Mouse (Mus musculus): Measurements from ENCODE around the gene Umad1. TPM values are rescaled to one million over a fixed set of nuclear protein-coding genes. Genes with fewer than 3 reads are reported as not detected.
A peak's percentile ranks its signal among the peaks of the same experiment; 100 is the strongest.

The Umad1 gene
- polyA plus RNA-seq, 1 experiment from 2014 or later, result 72.7 TPM

DNA sequence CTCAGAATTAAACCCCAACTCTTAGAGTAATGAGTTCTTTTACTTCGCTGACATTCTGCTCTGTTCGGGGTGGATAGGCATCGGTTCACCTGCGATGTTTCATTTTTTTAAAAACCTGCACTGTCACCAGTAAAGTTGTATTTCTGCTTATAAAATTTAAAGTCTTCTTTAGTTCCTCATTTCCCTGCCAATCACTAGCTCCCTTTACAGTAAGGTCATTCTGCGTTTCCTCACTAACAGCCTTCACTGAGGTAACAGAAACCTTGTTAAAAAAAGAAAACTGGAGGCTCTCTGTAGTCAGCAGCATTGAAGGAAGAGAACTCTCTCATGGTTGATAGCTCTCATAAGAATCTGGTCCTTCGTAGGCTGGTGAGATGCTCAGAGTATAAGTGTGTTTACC is 80.4 kb downstream of the Umad1 start:
- H3K9me3 ChIP-seq (replicated peaks; ENCODE audit: control insufficient read depth, low read length, poor library complexity, severe bottlenecking), result no peaks in the 10 kb centered on the region
- H3K27me3 ChIP-seq (ENCODE audit: control insufficient read depth, insufficient read depth, low read depth, low read length), result no peaks in the 10 kb centered on the region
- H3K36me3 ChIP-seq (ENCODE audit: control insufficient read depth, insufficient read depth, low read length), result no peaks in the 10 kb centered on the region
- H3K9ac ChIP-seq (ENCODE audit: low read depth, low read length), result no peak overlapping the region
- H3K4me2 ChIP-seq (ENCODE audit: low read length), result no peak overlapping the region
- H3K4me1 ChIP-seq (ENCODE audit: control insufficient read depth, insufficient read depth, low read length), result no peaks in the 10 kb centered on the region
- WGBS, result 90% methylated on average over 6 of the region's 6 CpGs
- ATAC-seq, result no peak
- no peak overlapping the region for H3K27ac ChIP-seq (ENCODE audit: low read length)
- no peak overlapping the region for H3K4me3 ChIP-seq (ENCODE audit: low read depth, low read length)

DNA sequence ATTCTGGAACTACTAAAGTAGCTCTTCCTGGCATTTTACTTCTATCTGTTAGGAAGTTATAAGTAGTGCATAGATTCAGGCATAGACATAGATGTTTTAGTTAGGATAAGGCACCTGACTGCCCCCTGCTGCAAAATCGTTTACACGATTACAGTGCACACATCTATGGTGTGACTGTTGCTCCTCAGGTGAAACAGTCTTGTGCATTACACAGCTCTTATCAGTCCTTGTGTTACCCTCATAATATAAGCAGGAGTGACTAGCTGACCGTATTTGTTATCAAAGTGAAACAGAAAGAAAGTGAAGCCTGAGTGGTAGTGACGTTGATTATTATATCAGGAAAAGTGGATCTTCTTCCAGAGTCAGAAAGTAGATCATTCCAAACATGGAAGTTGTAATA is 84.2 kb downstream of the Umad1 start:
- no peak overlapping the region for H3K9ac ChIP-seq (ENCODE audit: low read depth, low read length)
- H3K27ac ChIP-seq (ENCODE audit: low read length), result no peak overlapping the region
- no peak overlapping the region for H3K4me2 ChIP-seq (ENCODE audit: low read length)
- no peak overlapping the region for H3K4me3 ChIP-seq (ENCODE audit: low read depth, low read length)
- no peaks in the 10 kb centered on the region for H3K36me3 ChIP-seq (ENCODE audit: control insufficient read depth, insufficient read depth, low read length)
- 95% methylated on average over 4 of the region's 4 CpGs for WGBS
- no peaks in the 10 kb centered on the region for H3K27me3 ChIP-seq (ENCODE audit: control insufficient read depth, insufficient read depth, low read depth, low read length)
- H3K9me3 ChIP-seq (replicated peaks; ENCODE audit: control insufficient read depth, low read length, poor library complexity, severe bottlenecking), result no peaks in the 10 kb centered on the region
- no peak for ATAC-seq
- H3K4me1 ChIP-seq (ENCODE audit: control insufficient read depth, insufficient read depth, low read length), result no peaks in the 10 kb centered on the region

DNA sequence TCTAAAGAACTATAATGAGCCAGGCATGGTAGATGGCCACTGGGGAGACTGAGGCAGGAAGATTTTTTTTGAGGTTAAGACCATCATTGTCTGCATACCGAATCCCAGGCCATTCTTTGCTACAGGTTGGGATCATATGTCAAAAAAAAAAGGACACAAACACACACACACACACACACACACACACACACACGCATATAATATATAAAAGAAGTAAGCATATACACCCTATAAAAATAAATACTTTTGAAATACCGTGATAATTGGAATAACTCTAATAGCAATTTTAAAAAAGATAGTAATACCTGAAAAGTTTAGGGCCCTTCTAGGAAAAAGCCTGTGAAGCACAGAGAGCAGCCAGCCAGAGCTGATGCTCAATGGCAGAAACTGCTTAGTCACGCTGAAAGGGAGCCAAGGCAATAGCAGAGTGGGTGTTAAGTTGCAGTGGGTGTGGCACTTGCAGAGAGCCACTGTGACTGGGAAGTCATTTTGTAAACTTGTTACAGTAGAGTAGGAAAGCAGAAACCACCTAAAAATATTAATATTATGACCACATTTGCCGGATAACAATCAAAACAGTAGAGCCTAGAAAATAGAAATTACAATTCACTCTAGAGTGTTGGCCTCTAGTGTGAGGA is 86.2 kb downstream of the Umad1 start:
- Histone ChIP-seq H3K4me1 (ENCODE audit: control insufficient read depth, insufficient read depth, low read length) (no peaks in the 10 kb centered on the region), H3K36me3 (ENCODE audit: control insufficient read depth, insufficient read depth, low read length) (no peaks in the 10 kb centered on the region), H3K4me3 (ENCODE audit: low read depth, low read length) (no peak overlapping the region), H3K27me3 (ENCODE audit: control insufficient read depth, insufficient read depth, low read depth, low read length) (no peaks in the 10 kb centered on the region), H3K9me3 (replicated peaks; ENCODE audit: control insufficient read depth, low read length, poor library complexity, severe bottlenecking) (no peaks in the 10 kb centered on the region), H3K9ac (ENCODE audit: low read depth, low read length) (no peak overlapping the region), H3K4me2 (ENCODE audit: low read length) (no peak overlapping the region), H3K27ac (ENCODE audit: low read length) (no peak overlapping the region)
- 75% methylated on average over 5 of the region's 5 CpGs for WGBS
- no peak for ATAC-seq

DNA sequence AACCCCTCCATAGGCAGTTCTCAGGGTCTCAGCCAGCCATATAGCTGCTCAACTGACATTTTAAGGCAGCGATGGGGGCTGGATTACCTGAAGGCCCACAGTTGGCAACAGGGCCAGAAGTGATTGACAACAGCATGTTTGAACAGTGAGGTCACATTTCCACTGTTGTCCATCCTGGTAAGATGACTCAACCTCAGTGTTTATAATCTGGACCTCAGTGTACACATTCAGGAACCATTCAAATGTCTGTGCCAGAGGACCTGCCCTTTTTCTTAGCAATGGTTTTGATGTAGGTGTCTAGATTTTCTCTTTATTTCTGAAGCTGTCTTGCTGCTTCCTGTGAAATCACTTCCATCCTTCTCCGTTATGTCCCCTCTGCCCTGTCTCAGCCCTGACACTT is 88.1 kb downstream of the Umad1 start:
- Histone ChIP-seq H3K27ac (ENCODE audit: low read length) (no peak overlapping the region), H3K4me3 (ENCODE audit: low read depth, low read length) (no peak overlapping the region), H3K9me3 (replicated peaks; ENCODE audit: control insufficient read depth, low read length, poor library complexity, severe bottlenecking) (no peaks in the 10 kb centered on the region), H3K9ac (ENCODE audit: low read depth, low read length) (no peak overlapping the region), H3K4me2 (ENCODE audit: low read length) (no peak overlapping the region), H3K27me3 (ENCODE audit: control insufficient read depth, insufficient read depth, low read depth, low read length) (no peaks in the 10 kb centered on the region), H3K4me1 (ENCODE audit: control insufficient read depth, insufficient read depth, low read length) (no peaks in the 10 kb centered on the region; the same call in 1 of the 2 replicates), H3K36me3 (ENCODE audit: control insufficient read depth, insufficient read depth, low read length) (no peaks in the 10 kb centered on the region)
- ATAC-seq, result no peak
- 89% methylated on average over 2 of the region's 2 CpGs for WGBS

DNA sequence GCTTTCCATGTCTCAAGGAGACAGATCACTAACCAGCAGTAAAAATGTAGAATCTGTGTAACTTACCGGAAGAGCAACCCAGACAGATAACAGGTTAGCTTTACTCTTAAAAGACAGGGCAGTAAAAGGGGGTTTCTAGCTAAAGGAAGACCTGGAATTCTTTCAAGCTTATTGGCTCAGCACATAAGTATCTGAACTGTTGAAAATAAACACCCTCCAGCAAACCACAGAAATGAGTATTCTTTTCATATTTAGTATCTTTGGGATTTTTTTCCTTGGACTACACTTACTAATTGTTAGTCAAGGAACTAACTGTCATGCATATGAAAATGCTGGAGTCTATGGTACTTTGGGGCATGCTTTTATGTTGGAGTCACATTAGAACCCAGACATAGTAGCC is 89.3 kb downstream of the Umad1 start:
- Histone ChIP-seq H3K9ac (ENCODE audit: low read depth, low read length) (no peak overlapping the region), H3K4me3 (ENCODE audit: low read depth, low read length) (no peak overlapping the region), H3K27ac (ENCODE audit: low read length) (no peak overlapping the region), H3K4me1 (ENCODE audit: control insufficient read depth, insufficient read depth, low read length) (peaks cover 9% of the 10 kb centered on the region), H3K4me2 (ENCODE audit: low read length) (no peak overlapping the region), H3K9me3 (replicated peaks; ENCODE audit: control insufficient read depth, low read length, poor library complexity, severe bottlenecking) (no peaks in the 10 kb centered on the region), H3K27me3 (ENCODE audit: control insufficient read depth, insufficient read depth, low read depth, low read length) (no peaks in the 10 kb centered on the region), H3K36me3 (ENCODE audit: control insufficient read depth, insufficient read depth, low read length) (no peaks in the 10 kb centered on the region)
- no peak for ATAC-seq
- WGBS, result 88% methylated on average over 1 of the region's 1 CpGs

DNA sequence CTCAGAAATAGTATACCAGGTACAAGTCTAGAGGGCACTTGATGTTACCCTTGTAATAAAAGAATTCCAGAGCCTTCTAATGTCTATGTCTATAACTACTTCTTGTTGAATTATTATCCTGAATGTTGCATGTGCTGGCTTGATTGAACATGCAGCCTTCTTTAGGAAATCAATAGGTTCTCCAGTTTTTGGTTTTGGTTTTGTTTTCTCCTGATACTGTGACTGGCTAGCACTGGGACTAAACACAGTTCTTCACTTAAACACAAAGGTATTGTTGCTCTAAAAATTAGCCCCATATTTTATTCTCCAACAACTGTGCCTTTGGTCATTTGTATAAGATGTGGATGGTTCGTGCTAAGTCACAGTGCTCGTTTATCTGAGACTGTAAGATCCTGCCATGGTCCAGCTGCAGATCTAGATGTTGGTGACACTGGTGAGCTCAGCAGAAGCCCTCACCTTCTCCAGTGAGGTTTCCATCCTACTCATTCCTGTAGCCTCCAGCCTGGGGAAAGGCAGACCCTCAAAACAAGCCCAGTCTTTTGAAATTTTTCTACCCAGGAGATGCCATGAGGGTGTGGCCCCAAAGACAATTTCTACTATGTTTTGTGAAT is 90.1 kb downstream of the Umad1 start:
- Histone ChIP-seq H3K4me3 (ENCODE audit: low read depth, low read length) (no peak overlapping the region), H3K9me3 (replicated peaks; ENCODE audit: control insufficient read depth, low read length, poor library complexity, severe bottlenecking) (no peaks in the 10 kb centered on the region), H3K4me1 (ENCODE audit: control insufficient read depth, insufficient read depth, low read length) (peaks cover 14% of the 10 kb centered on the region), H3K4me2 (ENCODE audit: low read length) (no peak overlapping the region), H3K9ac (ENCODE audit: low read depth, low read length) (no peak overlapping the region), H3K27ac (ENCODE audit: low read length) (no peak overlapping the region), H3K36me3 (ENCODE audit: control insufficient read depth, insufficient read depth, low read length) (no peaks in the 10 kb centered on the region), H3K27me3 (ENCODE audit: control insufficient read depth, insufficient read depth, low read depth, low read length) (no peaks in the 10 kb centered on the region)
- no peak for ATAC-seq
- 90% methylated on average over 2 of the region's 2 CpGs for WGBS

DNA sequence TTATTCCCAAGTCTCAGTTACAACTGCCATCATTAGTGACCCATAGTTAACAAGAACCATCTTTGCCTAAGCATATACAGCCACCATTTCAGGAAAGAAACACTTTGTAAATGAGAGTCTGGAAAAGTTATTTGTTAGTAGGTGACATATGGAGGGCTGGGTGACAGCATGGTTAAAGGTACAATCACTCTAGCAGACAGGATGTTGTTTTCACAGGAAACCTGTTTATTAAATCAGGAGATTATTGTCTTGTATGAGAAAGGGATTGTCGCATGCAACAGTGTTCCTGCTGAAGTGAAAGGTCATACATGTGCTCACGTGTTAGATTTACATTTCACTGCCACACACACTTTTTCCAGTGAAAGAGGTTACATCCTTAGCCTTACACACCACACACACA is 92.4 kb downstream of the Umad1 start:
- Histone ChIP-seq H3K27ac (ENCODE audit: low read length) (no peak overlapping the region), H3K4me2 (ENCODE audit: low read length) (no peak overlapping the region), H3K27me3 (ENCODE audit: control insufficient read depth, insufficient read depth, low read depth, low read length) (no peaks in the 10 kb centered on the region), H3K9me3 (replicated peaks; ENCODE audit: control insufficient read depth, low read length, poor library complexity, severe bottlenecking) (no peaks in the 10 kb centered on the region), H3K4me1 (ENCODE audit: control insufficient read depth, insufficient read depth, low read length) (peaks cover 14% of the 10 kb centered on the region), H3K4me3 (ENCODE audit: low read depth, low read length) (no peak overlapping the region), H3K9ac (ENCODE audit: low read depth, low read length) (no peak overlapping the region), H3K36me3 (ENCODE audit: control insufficient read depth, insufficient read depth, low read length) (no peaks in the 10 kb centered on the region)
- WGBS, result 85% methylated on average over 2 of the region's 2 CpGs
- ATAC-seq, result no peak

DNA sequence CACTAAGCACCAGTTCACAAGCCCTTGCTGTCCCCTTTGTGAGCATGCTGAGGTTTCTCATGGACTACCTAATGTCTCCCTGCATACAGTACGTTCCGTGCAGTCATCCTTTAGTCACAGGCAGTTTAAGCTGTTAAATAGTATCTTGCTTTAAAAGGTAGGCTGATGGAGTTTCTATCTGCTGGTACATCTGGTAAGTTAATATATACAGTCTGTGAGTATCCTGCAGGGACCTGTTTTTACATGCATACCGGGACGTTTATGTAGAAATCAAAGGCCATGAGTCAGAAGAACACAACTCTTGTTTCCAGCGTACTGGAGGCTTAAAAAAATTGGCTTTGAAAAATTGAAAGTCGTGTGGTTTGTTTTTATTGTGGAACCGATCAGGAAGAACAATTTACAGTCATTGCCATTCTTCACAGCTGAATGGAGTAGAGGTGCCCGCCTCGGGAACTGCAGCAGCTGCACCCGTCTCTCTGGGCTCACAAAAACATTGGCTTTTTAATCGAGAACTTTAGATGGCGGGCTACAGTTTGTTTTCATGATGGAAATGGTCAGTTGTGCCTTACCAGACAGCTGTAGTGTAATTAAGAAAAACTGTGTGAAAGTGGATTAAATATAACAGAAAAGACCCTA is 93.6 kb downstream of the Umad1 start:
- peaks cover 14% of the 10 kb centered on the region for H3K4me1 ChIP-seq (ENCODE audit: control insufficient read depth, insufficient read depth, low read length)
- no peak overlapping the region for H3K9ac ChIP-seq (ENCODE audit: low read depth, low read length)
- no peak overlapping the region for H3K27ac ChIP-seq (ENCODE audit: low read length)
- ATAC-seq, result peak; percentile 59
- no peaks in the 10 kb centered on the region for H3K36me3 ChIP-seq (ENCODE audit: control insufficient read depth, insufficient read depth, low read length)
- no peaks in the 10 kb centered on the region for H3K27me3 ChIP-seq (ENCODE audit: control insufficient read depth, insufficient read depth, low read depth, low read length)
- H3K4me2 ChIP-seq (ENCODE audit: low read length), result peak overlapping the region; percentile 41
- H3K9me3 ChIP-seq (replicated peaks; ENCODE audit: control insufficient read depth, low read length, poor library complexity, severe bottlenecking), result no peaks in the 10 kb centered on the region
- peak overlapping the region; percentile 6; the same call in 1 of the 2 replicates for H3K4me3 ChIP-seq (ENCODE audit: low read depth, low read length)
- WGBS, result 13% methylated on average over 12 of the region's 12 CpGs

DNA sequence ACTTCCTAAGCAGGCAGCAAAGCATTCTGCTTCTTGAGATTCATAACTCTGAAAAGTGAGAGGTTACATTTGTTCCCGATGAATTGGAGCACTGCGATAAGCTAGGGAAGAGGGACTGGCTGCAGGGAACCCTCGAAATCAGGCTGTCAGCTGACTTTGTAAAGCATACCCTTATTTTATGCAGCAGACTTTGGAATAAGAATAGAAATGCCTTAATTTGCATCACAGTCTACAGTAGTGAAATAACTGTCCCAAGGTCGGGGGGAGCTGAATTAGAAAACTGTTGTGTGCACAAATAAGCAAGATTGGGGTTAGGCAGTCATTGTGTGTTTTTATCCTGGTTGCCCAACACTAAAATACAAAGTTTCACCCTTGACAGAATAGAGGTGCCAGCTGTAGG is 94.4 kb downstream of the Umad1 start:
- WGBS, result 25% methylated on average over 4 of the region's 4 CpGs
- Histone ChIP-seq H3K4me3 (ENCODE audit: low read depth, low read length) (no peak overlapping the region), H3K4me2 (ENCODE audit: low read length) (no peak overlapping the region), H3K27me3 (ENCODE audit: control insufficient read depth, insufficient read depth, low read depth, low read length) (no peaks in the 10 kb centered on the region), H3K27ac (ENCODE audit: low read length) (no peak overlapping the region), H3K36me3 (ENCODE audit: control insufficient read depth, insufficient read depth, low read length) (no peaks in the 10 kb centered on the region), H3K9ac (ENCODE audit: low read depth, low read length) (no peak overlapping the region), H3K9me3 (replicated peaks; ENCODE audit: control insufficient read depth, low read length, poor library complexity, severe bottlenecking) (no peaks in the 10 kb centered on the region), H3K4me1 (ENCODE audit: control insufficient read depth, insufficient read depth, low read length) (peaks cover 14% of the 10 kb centered on the region)
- ATAC-seq, result peak; percentile 54; the same call in 1 of the 2 replicates
